Comparison of ENCODE assay signal across 17 mouse cellular contexts in genomic region chr13:44038322-44038721, GRCm38 (mm10).
DNase-seq lines count a peak whose midpoint lies in the region; ATAC-seq and TF ChIP-seq lines count a peak whose summit lies in the region.
"Had no signal": no experiment of that assay in that cellular context is flagged by ENCODE, and none has a peak within 500 bp of the region (broad histone marks: within the 10 kb centered on the region; RNA-seq: fewer than 3 reads in every experiment).

No protein-coding gene starts in this region.

- H3K27ac ChIP-seq in heart, postnatal 0 days (ENCODE audit: low read depth) = no peak overlapping the region; the same call in 1 of the 2 replicates
- H3K27ac ChIP-seq in lung, embryonic 16.5 days (ENCODE audit: low read length) = no peak overlapping the region
- H3K27ac ChIP-seq in embryonic facial prominence, embryonic 11.5 days (replicated peaks; ENCODE audit: low read depth, low read length) = no peak overlapping the region
- no peak overlapping the region for H3K27ac ChIP-seq in thymus, adult 2 months (ENCODE audit: control insufficient read depth, insufficient read depth, low read length)
- H3K27ac ChIP-seq: neural tube, embryonic 12.5 days had no signal

- no peak overlapping the region for H3K9ac ChIP-seq in heart, postnatal 0 days (replicated peaks; ENCODE audit: low read depth, low read length)
- H3K9ac ChIP-seq in lung, embryonic 16.5 days (ENCODE audit: low read length) = no peak overlapping the region
- no peak overlapping the region for H3K9ac ChIP-seq in embryonic facial prominence, embryonic 11.5 days (replicated peaks; ENCODE audit: low read length)
- H3K9ac ChIP-seq: neural tube, embryonic 12.5 days had no signal

- no peaks in the 10 kb centered on the region for H3K36me3 ChIP-seq in heart, postnatal 0 days (replicated peaks; ENCODE audit: control insufficient read depth, insufficient read depth, low read length)
- no peaks in the 10 kb centered on the region for H3K36me3 ChIP-seq in lung, embryonic 16.5 days (ENCODE audit: control insufficient read depth, insufficient read depth, low read length)
- no peaks in the 10 kb centered on the region for H3K36me3 ChIP-seq in embryonic facial prominence, embryonic 11.5 days (replicated peaks; ENCODE audit: control insufficient read depth, insufficient read depth, low read depth, low read length)
- H3K36me3 ChIP-seq in thymus, adult 2 months (ENCODE audit: control insufficient read depth, insufficient read depth, low read length) = no peaks in the 10 kb centered on the region
- H3K36me3 ChIP-seq: neural tube, embryonic 12.5 days had no signal

- TF ChIP-seq EP300 in heart, postnatal 0 days (IDR thresholded peaks at IDR 0.05; ENCODE audit: low read depth) = no peak

- H3K4me1 ChIP-seq in heart, postnatal 0 days (ENCODE audit: control insufficient read depth, insufficient read depth) = peaks cover 15% of the 10 kb centered on the region
- 0 out of 2 replicates have a peak, but pooled peaks cover 2% of the 10 kb centered on the region for H3K4me1 ChIP-seq in lung, embryonic 16.5 days (replicated peaks; ENCODE audit: control insufficient read depth, insufficient read depth, low read length)
- no peaks in the 10 kb centered on the region; the same call in 1 of the 2 replicates for H3K4me1 ChIP-seq in embryonic facial prominence, embryonic 11.5 days (ENCODE audit: control insufficient read depth, insufficient read depth, low read length)
- H3K4me1 ChIP-seq in thymus, adult 2 months (replicated peaks; ENCODE audit: control insufficient read depth, insufficient read depth, low read length) = peaks cover 2% of the 10 kb centered on the region; the same call in 1 of the 2 replicates

- H3K9me3 ChIP-seq in heart, postnatal 0 days (replicated peaks; ENCODE audit: control insufficient read depth, low read length) = no peaks in the 10 kb centered on the region
- no peaks in the 10 kb centered on the region for H3K9me3 ChIP-seq in lung, embryonic 16.5 days (ENCODE audit: control insufficient read depth, low read length)
- H3K9me3 ChIP-seq in embryonic facial prominence, embryonic 11.5 days (replicated peaks; ENCODE audit: control insufficient read depth, low read length) = no peaks in the 10 kb centered on the region
- H3K9me3 ChIP-seq: neural tube, embryonic 12.5 days had no signal

- H3K27me3 ChIP-seq in heart, postnatal 0 days (ENCODE audit: control insufficient read depth, insufficient read depth, low read length) = no peaks in the 10 kb centered on the region
- H3K27me3 ChIP-seq in lung, embryonic 16.5 days (ENCODE audit: control insufficient read depth, insufficient read depth, low read depth, low read length) = no peaks in the 10 kb centered on the region
- no peaks in the 10 kb centered on the region for H3K27me3 ChIP-seq in embryonic facial prominence, embryonic 11.5 days (ENCODE audit: control insufficient read depth, insufficient read depth, low read length)
- H3K27me3 ChIP-seq in thymus, adult 2 months (ENCODE audit: control insufficient read depth, insufficient read depth, low read length) = no peaks in the 10 kb centered on the region
- H3K27me3 ChIP-seq: neural tube, embryonic 12.5 days had no signal

- TF ChIP-seq CTCF in heart, postnatal 0 days (IDR thresholded peaks at IDR 0.05; ENCODE audit: low read depth) = no peak
- TF ChIP-seq CTCF in thymus, adult 2 months (IDR thresholded peaks at IDR 0.05; ENCODE audit: borderline replicate concordance, control insufficient read depth, extremely low read depth, insufficient read depth, low read length, poor library complexity) = no peak

- H3K4me2 ChIP-seq in heart, postnatal 0 days (ENCODE audit: low read depth, low read length) = no peak overlapping the region
- H3K4me2 ChIP-seq in lung, embryonic 16.5 days (ENCODE audit: low read depth, low read length) = no peak overlapping the region
- H3K4me2 ChIP-seq in embryonic facial prominence, embryonic 11.5 days (ENCODE audit: low read depth, low read length) = no peak overlapping the region
- H3K4me2 ChIP-seq: liver, embryonic 11.5 days; neural tube, embryonic 12.5 days had no signal

- 40% methylated on average over 7 of the region's 7 CpGs for WGBS in heart, postnatal 0 days
- WGBS in lung, embryonic 16.5 days = 34% methylated on average over 7 of the region's 7 CpGs
- 48% methylated on average over 7 of the region's 7 CpGs for WGBS in embryonic facial prominence, embryonic 11.5 days
- WGBS in thymus, adult 2 months = 89% methylated on average over 7 of the region's 7 CpGs

- ATAC-seq in heart, postnatal 0 days (ENCODE audit: insufficient read depth, low read depth) = peak; percentile 61; the same call in 1 of the 2 replicates
- peak; percentile 57; the same call in 1 of the 2 replicates for ATAC-seq in lung, embryonic 16.5 days (ENCODE audit: low read depth)
- ATAC-seq in embryonic facial prominence, embryonic 11.5 days (replicated peaks; ENCODE audit: insufficient number of reproducible peaks, low FRiP score, low TSS enrichment, low read depth) = no peak
- ATAC-seq: activated CD4-positive, CD25-positive, alpha-beta regulatory T cell, adult 4 months; CD4-positive, CD25-positive, alpha-beta regulatory T cell, adult 4 months; hindbrain, embryonic 16.5 days; midbrain, embryonic 16.5 days had no signal

- TF ChIP-seq POLR2A in thymus, adult 2 months (IDR thresholded peaks at IDR 0.05; ENCODE audit: control insufficient read depth, extremely low read depth, insufficient read depth, low read length, poor library complexity) = no peak

- H3K4me3 ChIP-seq in heart, postnatal 0 days (ENCODE audit: low read depth, low read length) = no peak overlapping the region
- no peak overlapping the region for H3K4me3 ChIP-seq in lung, embryonic 16.5 days (ENCODE audit: low read length)
- H3K4me3 ChIP-seq in embryonic facial prominence, embryonic 11.5 days (ENCODE audit: low read depth, low read length) = no peak overlapping the region
- no peak overlapping the region for H3K4me3 ChIP-seq in thymus, adult 2 months (ENCODE audit: control insufficient read depth, insufficient read depth, low read length)
- H3K4me3 ChIP-seq: neural tube, embryonic 12.5 days had no signal

- DNase-seq in heart, postnatal 0 days (ENCODE audit: low spot score) = no peak
- DNase-seq in heart, adult 11 months = no peak
- DNase-seq in lung, postnatal 36 days = no peak
- DNase-seq in embryonic facial prominence, embryonic 11.5 days (ENCODE audit: low spot score) = peak; percentile 34
- DNase-seq in mesoderm, embryonic 11.5 days (ENCODE audit: low read depth, low spot score) = peak; percentile 50
- DNase-seq in cerebellum, postnatal 36 days = no peak
- DNase-seq in thymus, adult 2 months = no peak
- DNase-seq: cerebellum, adult 11-12 months; heart, adult 18-20 months; thymus, postnatal 4 days had no signal

Comparison
In these comparisons a context has a peak if more than half of its experiments do, and no peak if none do; other contexts are left out.
1. DNase-seq: peak in embryonic facial prominence, embryonic 11.5 days (single experiment) and mesoderm, embryonic 11.5 days (single experiment); none in heart, postnatal 0 days (single experiment), heart, adult 11 months (single experiment), lung, postnatal 36 days (single experiment), cerebellum, postnatal 36 days (0 of 2) and thymus, adult 2 months (single experiment).